Mouse (Mus musculus): ENCODE measurements at regions not wholly inside any gene's neighbourhood (a gene's known extent, or its start where the extent isn't known, plus 50 kb on each side); places are given as distances from the start of the nearest gene placed in this dataset.

DNA sequence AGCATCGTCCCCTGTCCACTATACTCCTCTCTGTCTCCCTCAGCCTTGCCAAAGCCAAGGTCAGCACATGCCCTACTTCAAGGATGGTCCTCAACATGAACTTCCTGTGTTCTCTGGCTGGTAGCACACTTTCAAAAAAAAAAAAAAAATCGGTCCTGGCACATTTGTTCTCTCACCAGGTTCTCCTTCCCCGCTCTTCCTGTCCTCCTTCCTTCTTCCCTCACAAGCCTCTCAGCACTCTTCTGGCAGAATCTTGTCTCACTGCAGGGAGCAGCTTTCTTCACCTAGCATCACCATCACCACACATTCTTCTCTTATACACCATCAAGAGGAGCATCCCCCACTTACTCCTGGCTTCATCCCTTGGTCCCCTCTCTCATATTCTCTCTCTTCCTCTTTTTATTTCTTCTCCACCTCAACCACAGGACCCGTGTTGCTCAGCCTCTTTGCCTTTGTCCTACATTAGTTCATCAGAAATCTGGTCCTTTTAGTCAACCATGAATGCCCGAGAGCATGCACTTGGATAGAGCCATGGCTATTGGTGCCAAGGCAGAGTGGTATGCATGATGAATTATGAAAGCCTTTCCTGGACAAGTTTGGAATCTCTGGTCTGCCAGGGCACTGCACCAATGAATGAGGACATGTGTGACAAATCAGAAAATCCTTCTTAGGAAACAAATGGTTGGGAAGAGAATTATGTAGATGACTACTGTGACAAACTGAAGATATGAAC lies 230.8 kb downstream of the Btg1 start:
- DNase-seq (ENCODE audit: low spot score in 2 of 2), result peak in 1 of 2 experiments; percentile 23

DNA sequence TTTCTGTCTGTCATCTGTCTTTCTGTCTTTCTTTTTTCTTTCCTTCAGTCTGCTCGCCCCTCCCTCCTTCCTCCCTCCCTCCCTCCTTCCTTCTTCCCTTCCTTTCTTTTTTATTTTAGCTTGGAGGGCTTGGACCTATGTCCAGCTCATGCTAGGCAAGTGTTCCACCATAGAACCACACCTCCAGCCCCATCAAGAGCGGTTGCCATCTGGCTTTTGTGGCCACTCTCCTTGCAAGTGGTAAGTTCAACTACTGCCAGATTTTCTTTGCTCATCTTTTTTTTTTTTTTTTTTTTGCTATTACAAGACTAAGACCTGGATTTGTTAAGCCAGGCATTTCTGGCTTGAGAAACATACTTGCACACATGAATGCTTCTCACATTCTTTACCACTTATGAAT lies 231.7 kb downstream of the Btg1 start:
- no peak for DNase-seq (ENCODE audit: low spot score in 2 of 2)

DNA sequence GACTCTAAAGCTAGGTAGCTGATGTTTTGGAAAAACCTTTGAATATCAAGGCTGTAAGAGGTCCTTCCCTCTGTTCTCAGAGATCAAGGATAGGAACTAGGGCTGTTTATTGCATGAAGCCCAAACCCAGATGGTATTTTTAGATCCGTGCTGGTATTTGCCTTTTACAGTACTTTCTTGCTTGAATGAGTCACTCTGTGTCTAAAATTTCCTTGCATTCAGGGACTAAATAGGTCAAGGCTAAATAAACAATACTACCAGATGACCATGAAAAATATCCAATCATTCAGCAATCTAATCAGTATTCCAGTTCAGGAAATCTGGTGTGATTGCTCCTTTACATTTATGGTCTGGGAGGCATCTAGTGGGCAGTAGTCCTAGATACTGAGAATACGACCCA lies 243.6 kb downstream of the Btg1 start:
- DNase-seq (ENCODE audit: low spot score in 2 of 2), result no peak

DNA sequence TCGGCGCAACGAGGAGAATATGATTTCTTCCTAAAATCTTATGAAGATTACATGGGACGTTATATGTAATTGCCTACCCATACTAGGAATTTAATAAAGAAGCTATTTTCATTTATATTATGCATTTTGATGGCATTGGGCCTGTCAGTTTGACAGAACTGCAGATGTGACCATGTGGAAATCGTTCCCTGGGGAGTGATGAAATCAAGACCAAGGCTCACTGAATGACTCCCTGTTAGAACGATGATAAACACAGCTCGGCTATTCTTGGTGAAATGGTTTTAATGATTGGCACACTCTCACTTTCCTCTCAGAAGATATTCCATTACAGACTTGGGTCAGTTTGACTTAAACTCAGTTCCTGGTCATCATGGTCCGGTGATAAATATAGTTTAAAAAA lies 246.4 kb downstream of the Btg1 start:
- no peak for DNase-seq (ENCODE audit: low spot score in 2 of 2)

DNA sequence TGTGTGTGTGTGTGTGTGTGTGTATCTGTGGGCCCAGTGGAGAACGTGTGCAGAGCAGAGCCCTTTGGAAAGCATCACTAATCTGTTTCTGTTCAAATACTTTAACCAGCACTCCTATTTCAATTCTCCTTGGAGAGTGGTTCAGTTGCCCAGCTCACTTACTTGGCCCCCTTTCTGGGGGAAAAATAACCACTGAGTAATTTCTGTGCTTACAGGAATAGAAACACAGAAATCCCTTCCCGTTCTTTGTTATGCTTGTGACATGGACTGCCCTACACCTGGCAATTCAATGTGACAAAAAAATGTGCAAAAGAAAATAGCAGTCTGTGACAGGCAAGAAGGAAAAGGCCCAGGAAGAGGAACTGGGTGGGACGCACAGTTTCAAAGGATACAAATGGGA lies 249.7 kb downstream of the Btg1 start:
- no peak for DNase-seq (ENCODE audit: low spot score in 2 of 2)

DNA sequence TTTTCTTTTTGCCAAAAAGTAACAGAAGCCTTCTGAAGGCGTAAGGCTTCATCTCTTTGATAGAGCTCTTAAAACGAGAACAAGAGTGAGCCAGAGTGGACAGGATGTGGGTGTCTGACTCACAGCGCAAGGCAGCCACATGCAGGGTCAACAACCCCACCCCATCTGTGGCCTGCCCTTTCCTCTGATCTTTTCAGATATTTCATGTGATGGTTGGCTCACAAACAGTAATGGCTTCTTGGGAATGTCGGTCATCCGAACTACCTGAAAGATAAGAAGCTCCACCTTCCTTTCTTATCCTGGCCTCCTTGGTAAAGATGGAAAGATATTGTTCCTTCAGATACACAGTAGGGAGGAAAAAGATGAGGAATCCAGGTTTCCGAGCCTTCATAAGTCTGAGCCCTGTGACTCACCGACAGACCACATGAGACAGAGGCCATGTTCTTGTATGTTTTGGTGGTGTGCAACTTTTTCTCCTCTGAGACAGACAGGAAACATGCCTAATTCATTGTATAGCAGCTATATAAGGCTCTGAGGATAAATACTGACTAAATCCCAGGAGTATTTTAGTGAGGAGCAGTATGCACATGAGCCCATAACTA lies 254.9 kb downstream of the Btg1 start:
- DNase-seq (ENCODE audit: low spot score in 2 of 2), result no peak

DNA sequence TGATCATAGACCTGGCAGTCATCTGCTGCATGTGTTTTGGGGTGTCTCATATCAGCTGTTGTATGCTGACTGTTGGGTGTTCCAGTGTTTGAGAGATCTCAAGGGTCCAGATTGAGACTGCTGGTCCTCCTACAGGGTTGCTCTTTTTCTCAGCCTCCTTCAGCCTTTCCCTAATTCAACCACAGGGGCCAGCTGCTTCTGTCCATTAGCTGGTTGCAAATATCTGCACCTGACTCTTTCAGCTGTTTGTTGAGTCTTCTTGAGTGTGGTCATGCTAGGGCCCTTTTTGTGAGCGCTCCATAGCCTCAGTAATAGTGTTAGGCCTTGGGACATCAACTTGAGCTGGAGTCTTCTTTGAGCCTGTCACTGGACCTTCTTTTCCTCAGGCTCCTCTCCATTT lies 257.8 kb downstream of the Btg1 start:
- no peak for DNase-seq (ENCODE audit: low spot score in 2 of 2)

DNA sequence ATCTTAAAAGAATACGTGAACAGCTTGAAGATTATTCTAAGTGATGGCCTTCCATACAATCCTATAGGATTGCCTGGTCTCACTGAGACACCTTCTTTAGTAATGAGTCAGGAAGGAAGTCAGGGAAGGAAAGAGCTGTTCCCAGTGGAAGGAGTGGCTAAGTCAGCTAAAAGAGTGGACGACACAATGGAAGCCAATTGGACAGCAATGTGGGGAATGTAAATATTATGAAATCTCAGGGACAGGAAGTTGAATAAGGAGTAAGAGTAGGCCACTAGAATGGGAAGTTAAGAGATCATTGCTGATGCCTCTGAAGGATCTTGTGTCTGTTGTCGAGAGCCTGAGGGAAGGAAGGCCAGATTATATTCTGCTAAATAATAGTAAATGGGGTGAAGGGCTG lies 258.9 kb downstream of the Btg1 start:
- no peak for DNase-seq (ENCODE audit: low spot score in 2 of 2)

DNA sequence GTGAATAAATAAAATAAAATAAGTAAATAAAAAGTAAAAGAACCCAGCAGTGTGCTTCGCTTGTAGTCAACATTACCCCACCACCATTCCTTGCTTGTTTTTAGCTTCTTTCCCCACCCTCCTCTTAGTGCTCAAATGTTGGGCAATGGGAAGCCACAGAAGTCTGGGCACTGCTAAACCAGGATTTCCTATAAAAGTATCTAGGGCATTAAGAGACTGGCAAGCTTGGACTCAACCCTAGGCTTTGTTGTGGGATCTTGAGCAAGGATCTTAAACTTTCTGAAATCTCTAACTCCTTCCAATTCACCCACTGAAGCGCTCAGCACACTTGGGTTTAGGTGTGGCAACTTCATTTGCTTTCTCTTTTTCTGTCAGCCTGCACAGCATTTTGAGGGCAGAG lies 262.6 kb downstream of the Btg1 start:
- no peak for DNase-seq (ENCODE audit: low spot score in 2 of 2)

DNA sequence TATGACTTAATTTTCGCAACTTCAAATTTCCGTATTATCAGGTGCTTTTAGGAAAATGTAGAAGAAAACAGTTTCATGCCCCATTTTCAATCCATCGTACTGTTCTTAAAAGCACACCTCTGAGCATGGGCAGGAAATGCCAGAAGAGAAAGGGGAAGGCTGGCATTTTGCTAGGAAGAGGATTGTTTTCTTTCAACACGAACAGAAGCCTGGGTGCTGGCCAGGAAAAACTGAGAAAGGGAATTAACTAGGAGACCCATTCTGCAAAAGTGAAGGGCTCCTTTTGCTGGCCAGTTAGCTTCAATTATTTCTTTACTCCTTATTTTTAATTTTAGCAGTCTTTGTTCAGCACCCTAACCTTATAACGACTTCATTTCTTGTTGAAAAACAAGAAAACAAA lies 264.0 kb downstream of the Btg1 start:
- no peak for DNase-seq (ENCODE audit: low spot score in 2 of 2)

DNA sequence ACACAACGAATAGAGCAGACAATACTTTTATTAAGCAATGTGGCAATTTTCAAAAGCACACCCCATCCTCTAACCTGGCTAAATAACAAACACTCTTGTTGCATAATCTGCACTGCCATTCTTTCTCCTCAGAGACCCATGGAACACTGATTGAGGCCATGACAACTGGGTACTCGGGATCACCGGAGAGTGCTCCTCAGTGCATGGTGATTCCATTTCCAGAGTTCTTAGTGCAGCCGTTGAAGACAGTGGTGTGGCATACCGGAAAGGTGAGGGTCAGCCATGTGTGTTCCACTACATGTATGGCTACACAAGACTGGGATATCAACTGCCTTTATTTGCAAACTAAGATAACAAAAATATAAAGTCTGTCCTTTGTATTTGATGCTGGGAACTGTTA lies 264.4 kb downstream of the Btg1 start:
- DNase-seq (ENCODE audit: low spot score in 2 of 2), result no peak

DNA sequence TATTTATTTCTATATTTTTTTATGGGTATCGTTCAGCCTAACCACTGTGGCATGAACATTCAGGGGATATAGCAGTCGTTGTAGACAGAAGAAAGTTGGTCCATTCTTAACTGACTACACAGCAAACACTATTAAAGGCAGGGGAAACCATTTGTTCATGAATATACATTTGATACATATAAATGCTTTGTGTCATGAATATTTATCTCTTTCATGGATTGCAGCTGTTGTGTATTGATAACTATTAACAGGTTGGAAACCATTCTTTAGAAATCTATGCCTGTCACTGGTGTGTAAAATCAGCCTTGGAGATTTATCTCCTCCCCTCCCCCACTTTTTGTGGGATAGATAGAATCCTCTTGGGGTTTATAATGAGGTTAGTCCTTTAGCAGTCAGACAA lies 264.9 kb downstream of the Btg1 start:
- DNase-seq (ENCODE audit: low spot score in 2 of 2), result no peak

DNA sequence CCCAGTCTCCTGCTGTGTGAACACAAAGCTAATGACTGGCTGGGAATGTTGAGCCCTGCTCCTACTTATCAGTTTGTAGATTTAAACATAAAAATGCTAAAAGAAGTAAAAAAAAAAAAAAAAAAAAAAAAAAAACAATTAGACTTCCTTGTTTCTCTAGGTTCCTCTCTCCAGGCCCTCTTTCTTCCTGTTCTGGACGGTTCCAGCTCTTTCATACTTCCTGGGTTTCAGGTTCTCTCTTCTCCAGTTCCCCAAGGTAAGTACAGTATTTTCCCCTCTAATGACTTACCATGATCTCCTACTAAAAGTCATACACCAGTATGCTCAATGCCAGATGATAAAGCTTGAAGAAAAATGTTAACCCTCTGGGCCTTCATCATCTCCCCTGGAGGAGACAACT lies 284.3 kb downstream of the Btg1 start:
- DNase-seq (ENCODE audit: low spot score in 2 of 2), result no peak

DNA sequence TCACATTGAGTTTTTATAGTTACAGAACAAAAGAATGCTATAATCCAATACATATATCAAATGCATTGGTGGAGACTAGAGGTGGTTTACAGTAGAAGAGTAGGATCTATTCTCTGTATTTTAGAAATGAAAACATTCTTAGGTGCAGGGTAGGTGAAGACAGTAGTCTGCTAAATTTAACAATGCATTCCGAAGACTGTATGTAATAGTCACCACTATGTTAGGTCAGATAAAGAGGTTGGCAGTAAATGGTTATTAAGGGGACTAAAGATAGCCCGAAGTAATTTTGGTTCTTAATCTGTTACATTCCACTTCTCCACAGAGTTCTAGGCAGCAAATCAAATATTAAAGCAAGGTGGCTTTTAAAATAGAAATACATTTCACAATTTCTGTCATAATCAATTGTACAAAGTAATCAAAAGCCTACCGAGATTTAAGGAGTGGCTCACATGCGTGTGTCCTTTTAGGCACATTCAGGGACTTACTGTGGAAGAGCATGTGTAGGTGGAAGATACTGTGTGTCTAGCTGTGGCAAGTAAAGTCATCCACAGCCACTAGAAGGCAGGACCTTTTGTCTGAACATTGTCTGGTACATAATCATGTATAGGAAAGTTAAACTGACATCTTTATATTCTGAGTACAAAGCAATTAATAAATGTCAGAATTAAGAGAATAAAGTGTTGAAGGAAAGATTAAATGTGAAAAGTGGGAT lies 288.4 kb downstream of the Btg1 start:
- DNase-seq (ENCODE audit: low spot score in 2 of 2), result no peak

DNA sequence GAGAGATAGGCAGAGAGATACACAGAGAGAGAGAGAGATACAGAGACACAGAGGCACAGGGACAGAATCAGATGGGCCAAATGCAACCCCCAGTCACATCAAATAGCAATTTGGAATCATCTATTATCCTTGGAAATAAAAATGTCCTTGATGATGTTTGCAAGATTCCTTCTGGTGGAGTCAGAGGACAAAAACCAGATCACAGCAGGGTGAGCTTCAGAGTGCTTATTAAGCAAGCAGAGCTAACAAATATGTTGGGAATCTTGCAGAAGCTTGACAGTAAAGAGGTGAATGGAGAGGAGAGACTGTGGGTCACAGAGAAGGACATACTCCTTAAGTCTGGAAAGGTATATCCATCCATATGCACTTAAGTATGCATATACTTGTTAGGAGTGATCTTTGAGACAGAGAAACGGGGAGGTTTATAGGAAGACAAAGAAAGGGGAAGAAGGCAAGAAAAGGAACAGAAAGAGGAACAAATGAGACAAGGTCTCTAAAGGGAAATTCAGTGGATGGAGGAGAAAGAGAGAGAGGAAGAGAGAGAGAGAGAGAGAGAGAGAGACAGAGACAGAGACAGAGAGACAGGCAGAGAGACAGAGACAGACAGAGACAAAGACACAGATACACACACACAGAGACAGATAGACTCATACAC lies 293.0 kb downstream of the Btg1 start:
- no peak for DNase-seq (ENCODE audit: low spot score in 2 of 2)

DNA sequence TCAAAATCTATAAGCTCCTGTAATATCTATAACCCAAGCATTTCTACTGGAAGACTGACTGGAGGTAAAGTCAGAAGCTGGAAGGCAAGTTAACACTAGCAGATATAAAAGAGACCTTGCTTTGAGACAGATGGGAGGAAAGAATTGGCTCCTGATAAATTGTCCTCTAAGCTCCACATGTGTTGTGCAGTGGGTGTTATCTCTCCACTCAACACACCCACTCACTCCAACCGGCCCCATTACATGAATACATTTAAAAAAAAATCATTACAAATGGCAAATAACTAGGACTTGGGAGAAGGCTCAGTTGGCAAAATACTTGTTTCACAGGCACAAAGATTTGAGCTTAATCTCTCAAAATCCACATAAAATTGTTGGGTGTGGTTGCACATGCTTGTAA lies 304.4 kb downstream of the Btg1 start:
- DNase-seq (ENCODE audit: low spot score in 2 of 2), result no peak

DNA sequence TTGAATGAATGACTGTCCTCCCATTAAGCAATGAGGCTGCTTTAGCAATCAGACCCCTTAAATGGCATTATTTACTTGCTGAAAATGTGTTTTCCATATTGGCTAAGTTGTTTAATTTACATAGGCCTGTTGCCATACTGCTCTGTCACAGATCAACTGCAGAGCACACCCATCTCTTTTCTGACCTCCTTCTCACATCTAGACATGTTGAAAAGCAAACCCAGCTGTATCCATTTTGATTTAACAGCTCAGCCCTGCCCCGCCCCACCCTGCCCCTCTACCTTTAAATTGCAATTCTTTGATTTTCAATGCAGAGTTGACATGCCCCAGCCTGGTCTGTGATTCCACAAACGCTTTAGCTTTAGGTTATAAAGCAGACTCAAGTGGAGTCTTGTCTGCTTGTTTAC lies 307.5 kb downstream of the Btg1 start:
- DNase-seq (ENCODE audit: low spot score in 2 of 2), result no peak

DNA sequence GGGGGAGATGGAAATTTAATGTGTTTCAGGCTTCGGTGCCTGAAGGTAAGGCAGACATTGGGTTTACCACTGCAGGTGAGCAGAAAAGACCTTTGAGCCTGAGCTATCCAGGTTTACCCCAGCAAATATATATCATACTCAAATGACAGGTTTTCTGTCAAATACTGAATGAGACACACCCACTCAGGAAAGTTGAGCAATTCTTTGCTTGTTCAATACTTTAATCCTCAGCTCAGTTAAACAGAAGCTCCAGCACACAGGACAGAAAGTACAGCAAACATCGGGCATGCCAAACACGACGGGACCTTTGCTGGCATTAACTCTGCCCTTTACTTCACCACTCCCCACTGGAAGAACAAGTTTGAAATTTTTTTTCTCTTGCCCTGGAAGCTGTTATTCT lies 307.9 kb downstream of the Btg1 start:
- DNase-seq (ENCODE audit: low spot score in 2 of 2), result no peak

DNA sequence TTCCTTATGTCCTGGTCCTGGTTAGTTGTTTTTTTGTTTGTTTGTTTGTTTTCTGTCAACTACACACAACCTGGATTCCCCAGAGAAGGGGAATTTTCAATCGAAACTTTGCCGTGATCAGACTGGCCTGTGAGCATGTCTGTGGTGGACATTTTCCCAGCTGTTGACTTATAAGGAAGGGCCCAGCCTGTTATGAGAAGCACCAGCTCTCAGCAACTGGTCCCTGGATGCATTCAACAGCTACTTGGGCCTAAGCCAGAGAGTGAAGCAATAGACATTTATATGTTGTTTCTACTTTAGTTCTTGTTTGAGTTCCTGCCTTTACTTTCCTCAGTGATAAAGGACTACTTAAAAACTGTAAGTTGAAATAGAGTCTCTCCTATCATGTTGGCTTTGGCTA lies 309.0 kb downstream of the Btg1 start:
- no peak for DNase-seq (ENCODE audit: low spot score in 2 of 2)

DNA sequence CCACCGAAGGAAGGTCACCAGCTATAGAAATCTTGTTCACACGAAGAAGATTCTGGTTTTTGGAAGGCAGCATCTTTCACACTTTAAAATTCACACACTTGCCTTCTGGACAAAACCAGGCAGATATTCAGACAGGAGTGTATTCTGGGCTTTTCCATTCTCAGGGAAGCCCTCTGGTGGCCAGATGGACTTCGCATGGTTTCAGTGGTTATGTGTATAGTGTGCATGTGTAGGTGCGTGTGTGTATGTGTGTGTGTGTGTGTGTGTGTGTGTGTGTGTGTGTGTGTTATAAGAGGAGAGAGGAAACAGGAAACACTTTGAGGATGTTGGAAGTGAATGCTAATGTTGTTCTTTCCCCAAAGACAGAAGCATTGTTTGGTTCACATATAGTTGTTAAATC lies 317.9 kb downstream of the Btg1 start:
- DNase-seq (ENCODE audit: low spot score in 2 of 2), result peak; percentile 41 to 59

DNA sequence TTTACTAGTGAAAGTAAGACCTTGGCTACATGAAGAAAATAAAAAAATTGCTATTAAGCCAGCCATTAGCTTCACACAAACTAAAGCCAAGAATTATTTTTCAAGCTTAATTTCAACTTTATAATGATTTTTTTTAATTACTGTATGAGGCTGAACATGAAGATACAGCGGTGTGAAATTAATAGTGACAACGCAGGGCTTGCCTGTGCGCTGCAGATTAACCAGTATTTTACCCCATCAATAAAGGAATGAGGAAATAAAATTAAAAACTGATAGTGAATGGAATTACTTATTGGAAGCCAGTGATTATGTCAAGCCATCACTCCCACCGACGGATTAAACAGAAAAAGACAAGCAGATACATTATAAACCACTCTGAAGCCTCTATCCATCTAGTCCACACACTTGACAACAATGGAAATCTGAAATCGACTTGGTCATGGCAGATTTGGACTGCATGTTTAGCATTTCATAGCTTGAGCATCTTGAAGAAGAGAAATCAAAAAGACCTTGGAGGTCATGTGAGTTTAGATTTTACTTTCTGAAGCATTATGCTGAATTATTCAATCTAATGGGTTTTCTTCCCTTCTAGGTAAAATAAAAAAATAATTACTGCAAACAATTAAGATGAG lies 324.2 kb downstream of the Btg1 start:
- DNase-seq (ENCODE audit: low spot score in 2 of 2), result no peak

DNA sequence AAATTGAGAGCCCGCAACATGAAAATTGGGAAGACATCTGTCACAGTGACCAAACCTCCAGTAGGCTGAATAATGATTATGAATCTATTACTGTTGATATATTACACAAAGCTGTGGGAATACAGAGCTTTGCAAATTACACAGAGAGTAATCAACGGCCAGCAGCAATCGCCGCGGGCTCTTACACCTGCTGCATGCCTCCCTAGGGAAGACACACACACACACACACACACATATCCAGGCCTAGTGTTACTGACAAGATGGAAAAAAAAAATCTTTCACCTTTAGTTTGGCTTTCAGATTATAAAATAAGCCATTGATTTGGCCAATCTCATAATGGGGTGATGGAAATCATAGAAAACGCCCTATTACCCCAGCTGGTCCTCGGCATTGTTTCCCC lies 327.4 kb downstream of the Btg1 start:
- DNase-seq (ENCODE audit: low spot score in 2 of 2), result no peak

All from adrenal gland, adult 18-20 months (tissue).